Comparison of ENCODE assay signal across 8 mouse cellular contexts in genomic region chr9:115704249-115704648, GRCm38 (mm10).
DNase-seq lines count a peak whose midpoint lies in the region; ATAC-seq lines count a peak whose summit lies in the region.

No protein-coding gene starts in this region.

- no peak overlapping the region for H3K27ac ChIP-seq in midbrain, embryonic 11.5 days (ENCODE audit: low read depth, low read length)
- no peak overlapping the region for H3K27ac ChIP-seq in midbrain, embryonic 16.5 days (ENCODE audit: low read length)
- H3K27ac ChIP-seq in kidney, embryonic 16.5 days (ENCODE audit: low read length): no peak overlapping the region
- no peak overlapping the region for H3K27ac ChIP-seq in limb, embryonic 13.5 days

- ATAC-seq in midbrain, embryonic 11.5 days (ENCODE audit: low FRiP score): peak; percentile 59; the same call in 1 of the 2 replicates
- no peak for ATAC-seq in midbrain, embryonic 16.5 days
- ATAC-seq in kidney, embryonic 16.5 days (ENCODE audit: low FRiP score, low TSS enrichment): peak; percentile 64; the same call in 1 of the 2 replicates
- ATAC-seq in limb, embryonic 13.5 days (ENCODE audit: low FRiP score, low read depth): peak; percentile 51; the same call in 1 of the 2 replicates

- peak; percentile 87 for DNase-seq in midbrain, embryonic 11.5 days (ENCODE audit: low spot score, missing footprints)
- DNase-seq in cerebellum, adult 9-11 months: peak; percentile 6
- DNase-seq in gastrocnemius, adult 18-20 months (ENCODE audit: low spot score): peak; percentile 50
- peak; percentile 57 for DNase-seq in ovary, postnatal 14 days (ENCODE audit: low spot score)
- DNase-seq in thymus, postnatal 4 days: peak; percentile 60

- H3K4me1 ChIP-seq in midbrain, embryonic 11.5 days (ENCODE audit: control insufficient read depth, insufficient read depth, low read length): peaks cover 4% of the 10 kb centered on the region; the same call in 1 of the 2 replicates
- peaks cover 4% of the 10 kb centered on the region for H3K4me1 ChIP-seq in midbrain, embryonic 16.5 days (ENCODE audit: control insufficient read depth, insufficient read depth, low read length)
- peaks cover 4% of the 10 kb centered on the region; the same call in 1 of the 2 replicates for H3K4me1 ChIP-seq in kidney, embryonic 16.5 days (ENCODE audit: insufficient read depth, low read length)
- H3K4me1 ChIP-seq in limb, embryonic 13.5 days: peaks cover 11% of the 10 kb centered on the region; the same call in 1 of the 2 replicates

- no peaks in the 10 kb centered on the region for H3K36me3 ChIP-seq in midbrain, embryonic 11.5 days (ENCODE audit: control insufficient read depth, insufficient read depth, low read length)
- H3K36me3 ChIP-seq in midbrain, embryonic 16.5 days (ENCODE audit: control insufficient read depth, insufficient read depth, low read length): no peaks in the 10 kb centered on the region
- no peaks in the 10 kb centered on the region for H3K36me3 ChIP-seq in kidney, embryonic 16.5 days (ENCODE audit: insufficient read depth, low read length)
- H3K36me3 ChIP-seq in limb, embryonic 13.5 days: no peaks in the 10 kb centered on the region

- H3K4me2 ChIP-seq in midbrain, embryonic 11.5 days: no peak overlapping the region
- no peak overlapping the region for H3K4me2 ChIP-seq in midbrain, embryonic 16.5 days (ENCODE audit: low read length)
- no peak overlapping the region for H3K4me2 ChIP-seq in kidney, embryonic 16.5 days (replicated peaks; ENCODE audit: low read depth, low read length)
- H3K4me2 ChIP-seq in limb, embryonic 13.5 days (replicated peaks): no peak overlapping the region

- 47% methylated on average over 9 of the region's 9 CpGs for WGBS in midbrain, embryonic 11.5 days
- 40% methylated on average over 9 of the region's 9 CpGs for WGBS in midbrain, embryonic 16.5 days
- 32% methylated on average over 9 of the region's 9 CpGs for WGBS in kidney, embryonic 16.5 days
- WGBS in limb, embryonic 13.5 days: 29% methylated on average over 9 of the region's 9 CpGs

- no peaks in the 10 kb centered on the region for H3K27me3 ChIP-seq in midbrain, embryonic 11.5 days (ENCODE audit: control insufficient read depth, insufficient read depth, low read length)
- H3K27me3 ChIP-seq in midbrain, embryonic 16.5 days (ENCODE audit: control insufficient read depth, insufficient read depth, low read depth, low read length): no peaks in the 10 kb centered on the region
- H3K27me3 ChIP-seq in kidney, embryonic 16.5 days (ENCODE audit: insufficient read depth, low read length): no peaks in the 10 kb centered on the region
- H3K27me3 ChIP-seq in limb, embryonic 13.5 days: no peaks in the 10 kb centered on the region

- H3K9me3 ChIP-seq in midbrain, embryonic 11.5 days (ENCODE audit: control insufficient read depth, low read length): no peaks in the 10 kb centered on the region
- H3K9me3 ChIP-seq in midbrain, embryonic 16.5 days (replicated peaks; ENCODE audit: control insufficient read depth, low read length, poor library complexity, severe bottlenecking): no peaks in the 10 kb centered on the region
- no peaks in the 10 kb centered on the region for H3K9me3 ChIP-seq in kidney, embryonic 16.5 days (ENCODE audit: low read length)
- H3K9me3 ChIP-seq in limb, embryonic 13.5 days: no peaks in the 10 kb centered on the region; the same call in 1 of the 2 replicates

- H3K4me3 ChIP-seq in midbrain, embryonic 11.5 days (ENCODE audit: low read depth, low read length): no peak overlapping the region
- H3K4me3 ChIP-seq in midbrain, embryonic 16.5 days (ENCODE audit: low read depth, low read length): no peak overlapping the region
- no peak overlapping the region for H3K4me3 ChIP-seq in kidney, embryonic 16.5 days (ENCODE audit: low read length)
- no peak overlapping the region for H3K4me3 ChIP-seq in limb, embryonic 13.5 days

- no peak overlapping the region for H3K9ac ChIP-seq in midbrain, embryonic 11.5 days (ENCODE audit: low read length)
- H3K9ac ChIP-seq in midbrain, embryonic 16.5 days (ENCODE audit: low read depth, low read length): no peak overlapping the region
- H3K9ac ChIP-seq in kidney, embryonic 16.5 days (replicated peaks; ENCODE audit: low read length): no peak overlapping the region
- no peak overlapping the region for H3K9ac ChIP-seq in limb, embryonic 13.5 days

Comparison
In these comparisons a context has a peak if more than half of its experiments do, and no peak if none do; other contexts are left out.
1. DNase-seq: peak in every context shown above with its lines; median percentile 87 in midbrain, embryonic 11.5 days; 60 in thymus, postnatal 4 days; 57 in ovary, postnatal 14 days; 50 in gastrocnemius, adult 18-20 months; 6 in cerebellum, adult 9-11 months.